Mouse (Mus musculus) fibroblast of lung, adult 2 months (primary cell): ENCODE measurements around the gene Tssk4.

ENCODE experiments used
- DNase-seq: peaks from one replicate; pipeline ENCODE4 v3.0.0-alpha.2; 2011; ENCODE audit warnings: low read depth

Gene Tssk4

DNA sequence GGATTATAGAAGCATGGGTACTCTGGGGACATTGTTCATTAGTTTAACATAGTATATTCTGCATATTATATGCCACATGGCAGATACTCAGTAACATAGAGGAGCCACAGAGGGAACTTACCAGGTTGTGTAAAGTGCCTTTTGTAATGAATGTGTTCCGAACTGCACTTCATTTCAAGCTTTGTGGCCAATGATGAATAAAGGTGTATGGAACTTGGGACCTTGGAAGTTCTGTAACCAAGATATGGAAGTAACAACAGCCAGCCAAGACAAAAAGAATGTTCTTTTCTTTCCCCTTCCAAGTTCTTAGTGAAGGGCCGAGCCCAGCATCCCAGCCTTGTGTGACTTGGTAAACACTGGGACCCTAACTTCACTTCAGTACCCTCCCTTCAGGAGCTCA, at the start of gene Tssk4:
Gene Tssk4 (plus strand): TSS at position 301 of the 400 bp plus-strand sequence.
- no peak for DNase-seq

- no peak for DNase-seq
These were observed 46.7 kb upstream of the Tssk4 start, which contains the start of gene Irf9 for GRCm38 (mm10) chr14:55603271-55603632. Gene Irf9, plus strand, starts transcription at chr14:55603571.

GRCm38 (mm10) chr14:55603633-55604576, 46.1 kb upstream of the Tssk4 start:
- DNase-seq, result peak; percentile 98

GRCm38 (mm10) chr14:55604823-55605222, 45.2 kb upstream of the Tssk4 start:
- no peak for DNase-seq

- no peak for DNase-seq
These were observed 44.1 kb upstream of the Tssk4 start for GRCm38 (mm10) chr14:55605743-55606459.

GRCm38 (mm10) chr14:55608339-55608738, 41.6 kb upstream of the Tssk4 start:
- DNase-seq, result no peak

GRCm38 (mm10) chr14:55613346-55613745, 36.6 kb upstream of the Tssk4 start:
- DNase-seq, result no peak

- no peak for DNase-seq
These were observed 35.3 kb upstream of the Tssk4 start for GRCm38 (mm10) chr14:55614565-55615178.

- no peak for DNase-seq
These were observed 34.1 kb upstream of the Tssk4 start for GRCm38 (mm10) chr14:55615876-55616275.

DNA sequence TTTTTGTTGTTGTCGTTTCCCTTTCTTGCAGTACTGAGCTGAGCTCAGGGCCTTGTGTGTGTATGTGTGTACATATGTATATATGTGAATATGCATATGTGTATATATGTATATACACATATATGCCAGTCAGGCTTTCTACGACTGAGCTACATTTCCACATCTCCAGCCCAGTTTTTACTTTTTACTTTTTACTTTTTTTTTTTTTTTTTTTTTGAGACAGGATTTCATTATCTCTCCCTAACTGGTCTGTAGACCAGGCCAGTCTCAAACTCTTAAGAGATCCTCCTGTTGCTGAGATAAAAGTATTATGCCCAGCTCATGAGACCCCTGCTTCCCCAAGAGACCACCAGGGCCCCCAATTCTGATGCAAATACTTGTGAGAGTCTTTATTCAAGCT, 33.1 kb upstream of the Tssk4 start:
- no peak for DNase-seq

DNA sequence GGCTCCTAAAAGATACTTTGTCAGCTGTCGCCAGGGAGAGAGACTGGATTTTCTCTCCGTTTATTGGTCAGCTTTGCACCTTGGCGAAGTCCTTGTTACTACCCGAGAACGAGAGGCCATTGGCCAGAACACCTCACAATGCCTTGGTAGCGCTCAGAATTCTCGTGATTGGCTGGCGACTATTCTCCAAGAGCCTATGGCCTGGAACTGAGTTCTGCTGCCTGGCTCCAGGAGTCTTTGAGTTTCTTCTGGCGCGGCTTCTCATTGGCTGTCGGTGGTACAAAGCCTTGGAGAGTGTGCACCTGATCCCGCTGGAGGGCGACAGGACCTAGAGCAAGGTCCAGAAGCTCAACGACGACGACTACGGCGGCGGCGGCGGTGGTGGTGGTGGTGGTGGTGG, 32.2 kb upstream of the Tssk4 start, which contains the start of gene Rec8:
Gene Rec8 (plus strand): TSS at position 216 of the 400 bp plus-strand sequence.
- DNase-seq, result no peak

GRCm38 (mm10) chr14:55618486-55619195, 31.3 kb upstream of the Tssk4 start:
- DNase-seq, result no peak

DNA sequence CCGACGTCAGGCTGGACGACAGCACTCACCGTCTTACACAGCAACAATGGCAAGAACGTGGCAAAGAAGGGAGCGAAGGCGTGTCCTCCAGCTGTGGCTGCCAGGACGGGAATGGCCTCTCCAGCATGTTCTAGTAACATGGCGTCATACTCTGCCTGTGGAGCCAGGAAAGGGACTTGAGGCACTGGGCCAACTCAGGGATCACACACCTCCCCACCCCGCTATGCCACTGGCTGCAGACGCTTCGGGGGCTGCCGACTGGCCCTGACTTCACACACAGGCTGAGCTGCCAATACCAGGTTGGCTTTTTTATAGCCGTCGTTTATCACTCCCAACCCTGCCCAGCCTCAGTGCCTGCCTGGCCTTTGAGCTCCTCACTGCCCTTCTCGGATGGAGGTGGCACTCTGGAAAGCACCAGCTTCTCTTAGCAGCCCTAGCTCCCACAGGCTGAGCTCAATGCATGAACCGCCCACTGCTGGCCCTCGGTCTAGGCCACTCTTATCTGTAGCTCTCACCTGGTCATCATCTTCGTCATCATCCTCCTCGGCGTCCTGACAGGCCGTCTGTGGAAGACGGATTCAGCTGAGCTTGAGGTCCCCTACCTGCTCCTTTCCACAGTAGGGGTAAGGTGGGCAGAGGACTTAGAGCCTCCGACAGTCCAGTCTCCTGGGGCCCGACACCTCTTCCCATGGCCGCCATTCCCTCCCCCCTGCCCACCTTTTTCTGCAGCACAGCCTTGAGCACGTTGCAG, 21.7 kb upstream of the Tssk4 start:
- DNase-seq, result no peak

- no peak for DNase-seq
These were observed 20.7 kb upstream of the Tssk4 start for GRCm38 (mm10) chr14:55629312-55629711.

GRCm38 (mm10) chr14:55634874-55635522, 15.0 kb upstream of the Tssk4 start:
- DNase-seq, result no peak

DNA sequence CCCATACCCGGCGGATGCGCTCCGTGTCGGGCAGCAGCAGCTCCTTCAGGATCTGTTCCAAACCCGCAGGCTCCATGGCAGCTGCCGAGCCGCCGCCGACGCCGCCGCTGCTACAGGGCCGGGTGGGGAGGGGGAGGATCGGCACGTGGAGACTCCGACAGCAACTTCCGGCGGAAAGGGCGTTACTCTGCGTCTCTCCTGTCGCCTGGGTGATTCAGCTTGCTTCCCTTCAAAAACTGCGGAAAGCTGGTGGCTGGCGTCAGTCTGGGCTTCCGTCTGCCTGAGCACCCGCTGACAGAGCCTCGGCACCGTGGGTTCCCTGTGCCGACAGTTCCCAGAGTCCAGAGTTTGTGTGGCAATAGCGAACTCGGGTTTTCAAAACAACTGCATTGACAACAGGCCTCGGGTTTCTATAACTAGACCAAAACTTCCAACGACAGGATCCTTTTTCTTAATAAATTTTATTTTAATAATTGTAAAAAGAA, 14.4 kb upstream of the Tssk4 start, which contains the start of gene Ipo4:
Gene Ipo4 (minus strand): TSS at position 435 of the 485 bp plus-strand sequence.
- peak; percentile 87 for DNase-seq

DNA sequence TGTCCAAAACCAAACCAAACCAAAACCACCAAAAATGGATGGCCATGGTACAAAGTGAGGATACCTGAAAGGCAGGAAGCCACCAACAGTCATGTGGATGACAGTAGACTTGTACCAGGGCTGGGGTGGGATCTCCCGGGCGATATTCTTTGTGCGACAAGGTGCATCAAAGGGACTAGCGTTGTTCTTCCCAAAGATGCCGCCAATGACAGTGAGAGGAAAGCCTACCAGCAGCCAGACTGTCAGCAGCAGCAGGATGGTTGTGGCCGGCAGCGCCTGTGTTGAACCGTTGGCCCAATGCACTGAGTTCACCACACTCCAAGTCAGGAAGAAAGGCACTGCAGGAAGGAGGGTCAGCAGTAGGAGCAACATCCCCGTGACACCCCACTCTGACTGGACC, 12.2 kb upstream of the Tssk4 start, which contains the start of gene Gm49378:
Gene Gm49378 (minus strand): TSS at position 101 of the 400 bp plus-strand sequence.
- DNase-seq, result no peak

DNA sequence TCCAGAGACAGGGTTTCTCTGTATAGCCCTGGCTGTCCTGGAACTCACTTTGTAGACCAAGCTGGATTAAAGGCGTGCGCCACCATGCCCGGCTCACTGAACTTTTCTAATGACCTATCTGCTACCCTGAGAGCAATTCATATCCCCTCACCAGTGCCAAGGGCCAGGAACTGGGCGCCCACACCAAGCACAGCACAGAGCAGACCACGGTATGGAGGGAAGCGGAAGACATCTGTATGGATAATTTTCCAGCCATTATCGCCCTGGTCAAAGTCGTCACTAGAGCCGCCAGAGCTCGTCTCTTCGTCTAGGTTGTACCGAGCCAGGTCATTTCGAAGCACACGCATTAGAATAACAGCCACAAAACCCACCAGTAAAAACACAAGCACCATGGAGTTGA, 9.2 kb upstream of the Tssk4 start:
- no peak for DNase-seq

DNA sequence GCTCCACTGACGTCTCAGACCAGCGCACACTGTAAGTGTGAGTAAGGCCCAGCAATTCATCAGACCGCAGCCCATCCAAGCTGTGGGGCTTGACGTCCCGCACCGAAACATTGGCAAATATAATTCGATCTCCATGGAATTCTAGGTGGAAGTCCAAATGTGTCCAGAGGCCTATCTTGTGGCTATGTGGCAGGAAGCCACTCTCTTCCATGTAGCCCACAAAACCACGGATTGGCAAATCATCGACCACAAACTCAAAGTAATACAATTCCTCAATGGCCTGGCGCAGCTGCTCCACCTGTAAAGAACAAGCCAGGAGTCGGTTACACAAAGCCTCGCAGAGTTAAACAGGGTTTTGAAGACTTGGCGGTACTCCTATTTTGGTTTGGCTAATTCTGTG, 8.7 kb upstream of the Tssk4 start:
- no peak for DNase-seq

DNA sequence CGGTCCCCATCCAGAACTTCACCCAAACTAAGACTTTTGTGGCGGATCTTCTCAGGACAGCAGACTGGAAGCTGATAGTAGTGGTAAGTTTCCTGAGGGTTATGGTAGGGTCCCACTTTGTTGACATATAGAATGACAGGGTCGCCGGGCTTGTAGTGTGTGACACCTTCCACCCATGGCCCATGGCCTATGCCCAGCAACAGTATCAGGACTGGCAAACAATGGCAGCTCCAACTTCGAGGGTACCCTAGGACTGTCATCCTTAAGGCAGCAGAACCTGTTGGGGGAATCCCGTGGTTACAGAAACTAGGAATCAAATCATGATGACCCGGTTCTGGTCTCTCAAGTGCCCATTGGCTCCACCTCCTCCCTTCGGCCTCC, 7.3 kb upstream of the Tssk4 start:
- no peak for DNase-seq
